ENCODE assay signal across 8 mouse cellular contexts in the genomic region with DNA sequence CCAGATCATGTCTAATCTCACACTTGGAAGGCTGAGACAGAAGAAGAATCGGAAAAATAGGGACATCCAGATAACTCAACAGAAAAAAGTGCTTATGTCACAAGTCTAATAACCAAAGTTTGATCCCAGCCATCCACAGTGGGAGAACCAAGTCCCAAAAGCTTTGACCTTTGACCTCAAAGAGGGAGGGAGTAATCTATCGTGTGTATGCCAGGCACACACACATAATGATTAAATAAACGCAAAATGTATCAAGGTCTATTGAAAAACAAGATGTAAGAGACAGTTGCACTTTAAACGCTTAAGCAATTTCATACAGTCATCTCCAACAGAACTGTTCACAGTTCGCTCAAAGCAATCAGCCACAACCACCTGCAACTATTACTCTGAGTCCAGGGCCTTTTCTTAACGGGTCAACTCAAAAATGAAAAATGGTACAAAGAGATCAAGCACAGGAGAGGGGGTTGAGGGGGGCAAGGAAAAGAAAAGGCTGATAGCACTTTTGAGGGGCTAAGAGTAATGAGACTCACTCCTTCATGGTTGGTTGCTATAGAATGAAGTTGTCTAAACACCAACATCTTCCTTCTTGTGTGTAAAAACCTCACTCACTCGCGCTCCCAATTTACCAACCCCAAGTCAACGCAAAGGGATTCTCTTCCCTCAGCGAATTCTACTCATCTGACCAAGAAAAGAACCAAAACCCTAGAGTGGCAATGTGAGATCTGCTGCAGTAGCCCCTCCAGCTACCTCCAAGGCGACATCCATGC. TPM values are rescaled to one million over a fixed set of nuclear protein-coding genes. Genes with fewer than 3 reads are reported as not detected.
DNase-seq lines count a peak whose midpoint lies in the region.

No protein-coding gene starts in this region.

- peak overlapping the region; percentile 92 for H3K4me3 ChIP-seq in heart, embryonic 10.5 days
- H3K4me3 ChIP-seq in limb, embryonic 10.5 days = peak overlapping the region; percentile 91

- intact Hi-C loops in heart, postnatal 14 days (cut with DNase I) = loop anchor here (2.0 to 5.0 kb wide), 2 partner anchors 55 to 56 kb away; a partner anchor contains a TSS

- H3K27me3 ChIP-seq in heart, embryonic 10.5 days (ENCODE audit: insufficient read depth, poor library complexity, severe bottlenecking) = no peaks in the 10 kb centered on the region
- H3K27me3 ChIP-seq in limb, embryonic 10.5 days (ENCODE audit: low read depth, poor library complexity, severe bottlenecking) = no peaks in the 10 kb centered on the region
- no peaks in the 10 kb centered on the region for H3K27me3 ChIP-seq in splenic B cell, adult 2 months (ENCODE audit: control insufficient read depth, insufficient read depth, low read length, poor library complexity, severe bottlenecking)

- no peaks in the 10 kb centered on the region for H3K36me3 ChIP-seq in heart, embryonic 10.5 days
- no peaks in the 10 kb centered on the region for H3K36me3 ChIP-seq in limb, embryonic 10.5 days
- no peaks in the 10 kb centered on the region for H3K36me3 ChIP-seq in splenic B cell, adult 2 months (ENCODE audit: control insufficient read depth, insufficient read depth, low read length, poor library complexity, severe bottlenecking)

- no peaks in the 10 kb centered on the region for H3K9me3 ChIP-seq in heart, embryonic 10.5 days
- H3K9me3 ChIP-seq in limb, embryonic 10.5 days (replicated peaks) = no peaks in the 10 kb centered on the region

- peaks cover 15% of the 10 kb centered on the region for H3K4me1 ChIP-seq in heart, embryonic 10.5 days
- H3K4me1 ChIP-seq in limb, embryonic 10.5 days = peaks cover 18% of the 10 kb centered on the region

- WGBS in heart, embryonic 10.5 days = 31% methylated on average over 11 of the region's 11 CpGs
- WGBS in limb, embryonic 10.5 days = 32% methylated on average over 11 of the region's 11 CpGs

- H3K27ac ChIP-seq in heart, embryonic 10.5 days = peak overlapping the region; percentile 99
- peak overlapping the region; percentile 98 for H3K27ac ChIP-seq in limb, embryonic 10.5 days

- DNase-seq in heart, embryonic 10.5 days (ENCODE audit: low spot score) = no peak
- DNase-seq in heart, postnatal 14 days = no peak
- peak; percentile 40 for DNase-seq in 416B (ENCODE audit: low read depth)
- peak; percentile 11 for DNase-seq in embryo, embryonic 11.5 days (ENCODE audit: low read depth, low spot score)
- no peak for DNase-seq in limb, embryonic 10.5 days (ENCODE audit: low spot score)
- DNase-seq in splenic B cell, adult 2 months (ENCODE audit: low read depth, low spot score) = peak; percentile 8
- DNase-seq in adrenal gland, postnatal 36 days = no peak
- no peak for DNase-seq in urinary bladder, postnatal 4 days (ENCODE audit: low spot score in 2 of 2)

RNA-seq across cellular contexts. Expression of a gene that starts 1.0 kb away (rescaled TPM):
- polyA plus RNA-seq in heart, embryonic 10.5 days (2016; fragmentation: Nextera tagmentation; extraction: Ambion mirVana) = 17.6 and 22.5 TPM in 2 replicates
- 10 to 100 TPM; 36.9 to 39.9 TPM for total RNA-seq in heart, postnatal 14 days (2021)
- polyA plus RNA-seq in limb, embryonic 10.5 days (2016; fragmentation: Nextera tagmentation; extraction: Ambion mirVana) = 23.3 and 27.7 TPM in 2 replicates
- 10 to 100 TPM; 18.6 to 19.2 TPM for total RNA-seq in adrenal gland, postnatal 36 days (2021)

RNA-seq across cellular contexts. Expression of a gene that starts 55.6 kb away (rescaled TPM):
- polyA plus RNA-seq in heart, embryonic 10.5 days (2016; fragmentation: Nextera tagmentation; extraction: Ambion mirVana) = 13.5 and 16.5 TPM in 2 replicates
- total RNA-seq in heart, postnatal 14 days (2021) = 10 to 100 TPM; 12.3 to 14.3 TPM
- polyA plus RNA-seq in limb, embryonic 10.5 days (2016; fragmentation: Nextera tagmentation; extraction: Ambion mirVana) = 25.6 and 25.9 TPM in 2 replicates
- total RNA-seq in adrenal gland, postnatal 36 days (2021) = 10 to 100 TPM; 12.8 to 19.8 TPM

Comparison
In these comparisons a context has a peak if more than half of its experiments do, and no peak if none do; other contexts are left out.
1. DNase-seq: peak in 416B (single experiment), embryo, embryonic 11.5 days (single experiment) and splenic B cell, adult 2 months (single experiment); none in heart, embryonic 10.5 days (single experiment), heart, postnatal 14 days (0 of 2), limb, embryonic 10.5 days (single experiment), adrenal gland, postnatal 36 days (0 of 2) and urinary bladder, postnatal 4 days (0 of 2).